Mouse (Mus musculus) midbrain, embryonic 14.5 days (tissue): ENCODE measurements around the gene Rad51b. TPM values are rescaled to one million over a fixed set of nuclear protein-coding genes. Genes with fewer than 3 reads are reported as not detected.
A peak's percentile ranks its signal among the peaks of the same experiment; 100 is the strongest.

Experiments
- ATAC-seq: fragments of 200-750 bp; cut with Nextera tagmentation; 2 replicates; pipeline ENCODE4 v1.8.0; 2017; ENCODE audit warnings: moderate number of reproducible peaks, moderate library complexity; ENCODE audit not compliant: low FRiP score, low TSS enrichment
- DNase-seq: peaks from one replicate; pipeline ENCODE4 v3.0.0-alpha.2; 2015
- H3K27ac ChIP-seq: fragments of 300-500 bp; sonication (generic); replicated peaks from 2 replicates; pipeline ENCODE4 v1.5.1; 2014; ENCODE audit warnings: mild to moderate bottlenecking, low read depth, low read length, moderate library complexity
- H3K27me3 ChIP-seq: fragments of 300-500 bp; sonication (generic); 2 replicates; pipeline ENCODE4 v1.6.1; 2014; ENCODE audit warnings: low read length, control low read depth, mixed read lengths; ENCODE audit not compliant: control insufficient read depth, insufficient read depth
- H3K36me3 ChIP-seq: fragments of 300-500 bp; sonication (generic); 2 replicates; pipeline ENCODE4 v1.6.1; 2014; ENCODE audit warnings: low read length, control low read depth; ENCODE audit not compliant: control insufficient read depth, insufficient read depth
- H3K4me1 ChIP-seq: fragments of 300-500 bp; sonication (generic); 2 replicates; pipeline ENCODE4 v1.6.1; 2014; ENCODE audit warnings: mild to moderate bottlenecking, antibody characterized with exemption, low read length, control low read depth; ENCODE audit not compliant: control insufficient read depth, insufficient read depth
- H3K4me2 ChIP-seq: fragments of 300-500 bp; sonication (generic); 2 replicates; pipeline ENCODE4 v1.6.1; 2014; ENCODE audit warnings: mild to moderate bottlenecking, low read length, moderate library complexity
- H3K4me3 ChIP-seq: fragments of 300-500 bp; sonication (generic); replicated peaks from 2 replicates; pipeline ENCODE4 v1.5.1; 2014; ENCODE audit warnings: low read depth, low read length
- H3K9ac ChIP-seq: fragments of 300-500 bp; sonication (generic); replicated peaks from 2 replicates; pipeline ENCODE4 v1.6.1; 2014; ENCODE audit warnings: mild to moderate bottlenecking, low read length, moderate library complexity
- H3K9me3 ChIP-seq: fragments of 300-500 bp; sonication (generic); 2 replicates; pipeline ENCODE4 v1.6.1; 2016; ENCODE audit warnings: low read length, control low read depth, mixed read lengths; ENCODE audit not compliant: control insufficient read depth
- WGBS: fragments of 180-500 bp; shearing (Covaris S2); extraction: QIAGEN DNeasy Blood & Tissue Kit; methylation state at CpG from one replicate; pipeline ENCODE4 v1.1.7; 2014; 5-methylcytosine and 5-hydroxymethylcytosine counted together
- polyA plus RNA-seq: library from polyadenylated mRNA; unstranded; fragments of >200 nt; fragmentation: Nextera tagmentation; extraction: Ambion mirVana; gene quantifications from 2 replicates; pipeline ENCODE4 v1.2.1, GENCODE M21; 2014

The Rad51b gene
- polyA plus RNA-seq, 1 experiment from 2014 or later, result 1.6 TPM

GRCm38 (mm10) chr12:79357631-79358030, 60.5 kb downstream of the Rad51b start:
- WGBS, result 89% methylated on average over 5 of the region's 5 CpGs
- Histone ChIP-seq H3K4me1 (peaks cover 9% of the 10 kb centered on the region), H3K27me3 (no peaks in the 10 kb centered on the region), H3K9ac (no peak overlapping the region), H3K4me3 (no peak overlapping the region), H3K36me3 (no peaks in the 10 kb centered on the region), H3K4me2 (no peak overlapping the region), H3K27ac (no peak overlapping the region), H3K9me3 (no peaks in the 10 kb centered on the region)
- DNase-seq (no peak), ATAC-seq (no peak)

GRCm38 (mm10) chr12:79358613-79359218, 61.6 kb downstream of the Rad51b start:
- H3K4me3 ChIP-seq, result no peak overlapping the region
- no peaks in the 10 kb centered on the region for H3K9me3 ChIP-seq
- H3K9ac ChIP-seq, result no peak overlapping the region
- no peaks in the 10 kb centered on the region for H3K4me1 ChIP-seq
- no peak overlapping the region for H3K27ac ChIP-seq
- no peak overlapping the region for H3K4me2 ChIP-seq
- DNase-seq (peak; percentile 91), ATAC-seq (peak; percentile 71; the same call in 1 of the 2 replicates)
- 23% methylated on average over 10 of the region's 10 CpGs for WGBS
- H3K27me3 ChIP-seq, result no peaks in the 10 kb centered on the region
- H3K36me3 ChIP-seq, result no peaks in the 10 kb centered on the region

GRCm38 (mm10) chr12:79359404-79359803, 62.3 kb downstream of the Rad51b start:
- H3K4me3 ChIP-seq, result no peak overlapping the region
- no peak for ATAC-seq
- H3K27ac ChIP-seq, result no peak overlapping the region
- H3K27me3 ChIP-seq, result no peaks in the 10 kb centered on the region
- WGBS, result 95% methylated on average over 2 of the region's 2 CpGs
- H3K9ac ChIP-seq, result no peak overlapping the region
- H3K36me3 ChIP-seq, result no peaks in the 10 kb centered on the region
- no peak overlapping the region for H3K4me2 ChIP-seq
- H3K4me1 ChIP-seq, result no peaks in the 10 kb centered on the region
- peak; percentile 16 for DNase-seq
- no peaks in the 10 kb centered on the region for H3K9me3 ChIP-seq

GRCm38 (mm10) chr12:79362219-79362618, 65.1 kb downstream of the Rad51b start:
- Histone ChIP-seq H3K27ac (no peak overlapping the region), H3K27me3 (no peaks in the 10 kb centered on the region), H3K9me3 (no peaks in the 10 kb centered on the region), H3K36me3 (no peaks in the 10 kb centered on the region), H3K4me3 (no peak overlapping the region), H3K4me2 (no peak overlapping the region), H3K4me1 (no peaks in the 10 kb centered on the region), H3K9ac (no peak overlapping the region)
- DNase-seq, result peak; percentile 44
- WGBS, result 78% methylated on average over 1 of the region's 1 CpGs
- ATAC-seq, result no peak

GRCm38 (mm10) chr12:79364284-79364683, 67.2 kb downstream of the Rad51b start:
- H3K9ac ChIP-seq, result no peak overlapping the region
- no peak overlapping the region for H3K4me2 ChIP-seq
- ATAC-seq (no peak), DNase-seq (no peak)
- no peak overlapping the region for H3K27ac ChIP-seq
- no peak overlapping the region for H3K4me3 ChIP-seq
- no peaks in the 10 kb centered on the region for H3K9me3 ChIP-seq
- no peaks in the 10 kb centered on the region for H3K36me3 ChIP-seq
- H3K4me1 ChIP-seq, result no peaks in the 10 kb centered on the region
- no peaks in the 10 kb centered on the region for H3K27me3 ChIP-seq
- 92% methylated on average over 2 of the region's 2 CpGs for WGBS

GRCm38 (mm10) chr12:79368818-79369217, 71.7 kb downstream of the Rad51b start:
- Histone ChIP-seq H3K4me1 (no peaks in the 10 kb centered on the region), H3K9me3 (no peaks in the 10 kb centered on the region), H3K27ac (no peak overlapping the region), H3K4me2 (no peak overlapping the region), H3K9ac (no peak overlapping the region), H3K27me3 (no peaks in the 10 kb centered on the region), H3K36me3 (no peaks in the 10 kb centered on the region), H3K4me3 (no peak overlapping the region)
- no peak for ATAC-seq
- DNase-seq, result no peak
- WGBS, result 95% methylated on average over 3 of the region's 3 CpGs

- Histone ChIP-seq H3K9me3 (no peaks in the 10 kb centered on the region), H3K4me1 (no peaks in the 10 kb centered on the region), H3K4me2 (no peak overlapping the region), H3K27me3 (no peaks in the 10 kb centered on the region), H3K9ac (no peak overlapping the region), H3K36me3 (no peaks in the 10 kb centered on the region), H3K4me3 (no peak overlapping the region), H3K27ac (no peak overlapping the region)
- ATAC-seq (no peak), DNase-seq (no peak)
- WGBS, result 89% methylated on average over 7 of the region's 7 CpGs
These were observed 72.6 kb downstream of the Rad51b start for GRCm38 (mm10) chr12:79369512-79370165.

GRCm38 (mm10) chr12:79372697-79373096, 75.6 kb downstream of the Rad51b start:
- DNase-seq (no peak), ATAC-seq (no peak)
- H3K4me2 ChIP-seq, result no peak overlapping the region
- H3K9ac ChIP-seq, result no peak overlapping the region
- H3K27me3 ChIP-seq, result no peaks in the 10 kb centered on the region
- no peak overlapping the region for H3K4me3 ChIP-seq
- no peaks in the 10 kb centered on the region for H3K36me3 ChIP-seq
- H3K27ac ChIP-seq, result no peak overlapping the region
- H3K4me1 ChIP-seq, result no peaks in the 10 kb centered on the region
- 87% methylated on average over 5 of the region's 5 CpGs for WGBS
- no peaks in the 10 kb centered on the region for H3K9me3 ChIP-seq

- no peak overlapping the region for H3K4me2 ChIP-seq
- no peak overlapping the region for H3K9ac ChIP-seq
- H3K36me3 ChIP-seq, result no peaks in the 10 kb centered on the region
- H3K4me3 ChIP-seq, result no peak overlapping the region
- no peaks in the 10 kb centered on the region for H3K9me3 ChIP-seq
- 94% methylated on average over 1 of the region's 1 CpGs for WGBS
- no peak overlapping the region for H3K27ac ChIP-seq
- ATAC-seq (no peak), DNase-seq (no peak)
- no peaks in the 10 kb centered on the region for H3K4me1 ChIP-seq
- H3K27me3 ChIP-seq, result no peaks in the 10 kb centered on the region
These were observed 80.3 kb downstream of the Rad51b start for GRCm38 (mm10) chr12:79377378-79377777.
